Mouse (Mus musculus): Measurements from ENCODE around the gene Cfap65. TPM values are rescaled to one million over a fixed set of nuclear protein-coding genes. Genes with fewer than 3 reads are reported as not detected.

Gene Cfap65
- total RNA-seq, 2 experiments from 2014 or later, result 2.8 to 3.0 TPM

- DNase-seq (ENCODE audit: low spot score in 2 of 2), result no peak
These were observed 4.4 kb upstream of the Cfap65 start for GRCm38 (mm10) chr1:74939762-74940161.

- no peak for DNase-seq (ENCODE audit: low spot score in 2 of 2)
These were observed 927 bp upstream of the Cfap65 start for GRCm38 (mm10) chr1:74936221-74936830.

GRCm38 (mm10) chr1:74927621-74928296 is 7.6 kb downstream of the Cfap65 start:
- DNase-seq (ENCODE audit: low spot score in 2 of 2), result no peak

GRCm38 (mm10) chr1:74926721-74927120 is 8.7 kb downstream of the Cfap65 start:
- DNase-seq (ENCODE audit: low spot score in 2 of 2), result peak; percentile 58 to 67

- DNase-seq (ENCODE audit: low spot score in 2 of 2), result no peak
These were observed 10.9 kb downstream of the Cfap65 start for GRCm38 (mm10) chr1:74924464-74924863.

- DNase-seq (ENCODE audit: low spot score in 2 of 2), result no peak
These were observed 19.7 kb downstream of the Cfap65 start for GRCm38 (mm10) chr1:74915706-74916105.

GRCm38 (mm10) chr1:74902191-74902590 is 33.2 kb downstream of the Cfap65 start:
- DNase-seq (ENCODE audit: low spot score in 2 of 2), result no peak

GRCm38 (mm10) chr1:74901686-74902085 is 33.7 kb downstream of the Cfap65 start:
- DNase-seq (ENCODE audit: low spot score in 2 of 2), result peak; percentile 62 to 79

- DNase-seq (ENCODE audit: low spot score in 2 of 2), result no peak
These were observed 34.8 kb downstream of the Cfap65 start for GRCm38 (mm10) chr1:74900341-74901285.

GRCm38 (mm10) chr1:74898656-74899431 is 36.6 kb downstream of the Cfap65 start:
- DNase-seq (ENCODE audit: low spot score in 2 of 2), result no peak

- no peak for DNase-seq (ENCODE audit: low spot score in 2 of 2)
These were observed 37.4 kb downstream of the Cfap65 start for GRCm38 (mm10) chr1:74897976-74898375.

GRCm38 (mm10) chr1:74894966-74895365 is 40.4 kb downstream of the Cfap65 start:
- peak; percentile 70 to 77 for DNase-seq (ENCODE audit: low spot score in 2 of 2)

GRCm38 (mm10) chr1:74893134-74893855 is 42.1 kb downstream of the Cfap65 start, which contains the start of gene Cryba2:
Cryba2 (minus strand) TSS chr1:74893143.
- DNase-seq (ENCODE audit: low spot score in 2 of 2), result peak; percentile 45 to 46

GRCm38 (mm10) chr1:74892351-74893133 is 42.9 kb downstream of the Cfap65 start:
- no peak for DNase-seq (ENCODE audit: low spot score in 2 of 2)

- no peak for DNase-seq (ENCODE audit: low spot score in 2 of 2)
These were observed 43.9 kb downstream of the Cfap65 start for GRCm38 (mm10) chr1:74891513-74891912.

GRCm38 (mm10) chr1:74885369-74886042 is 49.9 kb downstream of the Cfap65 start, which contains the start of gene Fev:
Fev (minus strand) TSS chr1:74885419.
- DNase-seq (ENCODE audit: low spot score in 2 of 2), result no peak

- DNase-seq (ENCODE audit: low spot score in 2 of 2), result no peak
These were observed 50.9 kb downstream of the Cfap65 start for GRCm38 (mm10) chr1:74884196-74885141.

- no peak for DNase-seq (ENCODE audit: low spot score in 2 of 2)
These were observed 52.0 kb downstream of the Cfap65 start for GRCm38 (mm10) chr1:74883441-74883840.

All from left cerebral cortex, adult 18-20 months (tissue).